Mouse (Mus musculus): Measurements from ENCODE around the gene Kif16b. TPM values are rescaled to one million over a fixed set of nuclear protein-coding genes. Genes with fewer than 3 reads are reported as not detected.

Kif16b gene
- total and polyA plus RNA-seq, 3 experiments = 10.7 to 32.0 (median 13.0) TPM

- Histone ChIP-seq H3K79me2 (ENCODE audit: control insufficient read depth, insufficient read depth, low read length, poor library complexity) (no peaks in the 10 kb centered on the region), H3K36me3 (ENCODE audit: control insufficient read depth in 1 of 2, insufficient read depth in 2 of 2, low read length in 2 of 2) (no peaks in the 10 kb centered on the region; a peak in 1 of 4 replicates), H3K4me3 (ENCODE audit: control insufficient read depth in 1 of 2, insufficient read depth in 1 of 2, low read depth in 2 of 2, low read length in 2 of 2) (no peak overlapping the region), H3K9ac (ENCODE audit: control insufficient read depth, low read depth, low read length, poor library complexity, severe bottlenecking) (no peak overlapping the region), H3K4me1 (ENCODE audit: control insufficient read depth in 1 of 2, insufficient read depth in 2 of 2, low read length in 2 of 2) (peaks cover 0 to 3% of the 10 kb centered on the region in 2 experiments; a peak in 1 of 4 replicates), H3K9me3 (replicated peaks; ENCODE audit: insufficient read depth, low read length) (no peaks in the 10 kb centered on the region), H3K27ac (ENCODE audit: control insufficient read depth, low read depth, low read length) (no peak overlapping the region), H3K27me3 (ENCODE audit: control insufficient read depth in 1 of 2, insufficient read depth in 2 of 2, low read length in 2 of 2) (no peaks in the 10 kb centered on the region)
- DNase-seq (ENCODE audit: low read depth, low spot score) = no peak
- no peak for TF ChIP-seq E2F4 (IDR thresholded peaks at IDR 0.05; ENCODE audit: borderline replicate concordance, low read depth, low read length)
- no peak for TF ChIP-seq EP300 (IDR thresholded peaks at IDR 0.05; ENCODE audit: low read depth in 1 of 2, low read length in 2 of 2)
- no peak for TF ChIP-seq SMC3 (IDR thresholded peaks at IDR 0.05; ENCODE audit: low read depth, low read length)
- no peak for TF ChIP-seq TAL1 (IDR thresholded peaks at IDR 0.05; ENCODE audit: low read length)
- TF ChIP-seq POLR2AphosphoS5 (IDR thresholded peaks at IDR 0.05; ENCODE audit: borderline replicate concordance, low read depth, low read length) = no peak
- no peak for TF ChIP-seq HCFC1 (IDR thresholded peaks at IDR 0.05; ENCODE audit: low read depth, low read length)
- no peak for TF ChIP-seq POLR2A (IDR thresholded peaks at IDR 0.05; ENCODE audit: control insufficient read depth in 1 of 2, insufficient read depth in 1 of 2, low read depth in 1 of 2, low read length in 2 of 2, poor library complexity in 1 of 2)
- no peak for TF ChIP-seq BHLHE40 (IDR thresholded peaks at IDR 0.05; ENCODE audit: borderline replicate concordance, low read depth, low read length)
- TF ChIP-seq MAZ (IDR thresholded peaks at IDR 0.05; ENCODE audit: low read depth, low read length) = no peak
- no peak for TF ChIP-seq TCF12 (IDR thresholded peaks at IDR 0.05; ENCODE audit: low read depth, low read length)
- TF ChIP-seq CHD1 (IDR thresholded peaks at IDR 0.05; ENCODE audit: low read depth, low read length) = no peak
Measured at GRCm38 (mm10) chr2:142769647-142770121, 131.6 kb downstream of the Kif16b start.

- Histone ChIP-seq H3K27ac (ENCODE audit: control insufficient read depth, low read depth, low read length) (no peak overlapping the region), H3K79me2 (ENCODE audit: control insufficient read depth, insufficient read depth, low read length, poor library complexity) (no peaks in the 10 kb centered on the region), H3K4me3 (ENCODE audit: control insufficient read depth in 1 of 2, insufficient read depth in 1 of 2, low read depth in 2 of 2, low read length in 2 of 2) (no peak overlapping the region), H3K4me1 (ENCODE audit: control insufficient read depth in 1 of 2, insufficient read depth in 2 of 2, low read length in 2 of 2) (peaks cover 0 to 11% of the 10 kb centered on the region in 2 experiments; a peak in 2 of 4 replicates), H3K9me3 (replicated peaks; ENCODE audit: insufficient read depth, low read length) (no peaks in the 10 kb centered on the region), H3K36me3 (ENCODE audit: control insufficient read depth in 1 of 2, insufficient read depth in 2 of 2, low read length in 2 of 2) (peaks cover 0 to 3% of the 10 kb centered on the region in 2 experiments; a peak in 1 of 4 replicates), H3K9ac (ENCODE audit: control insufficient read depth, low read depth, low read length, poor library complexity, severe bottlenecking) (no peak overlapping the region), H3K27me3 (ENCODE audit: control insufficient read depth in 1 of 2, insufficient read depth in 2 of 2, low read length in 2 of 2) (no peaks in the 10 kb centered on the region)
- peak; percentile 26 for DNase-seq (ENCODE audit: low read depth, low spot score)
- TF ChIP-seq ETS1 (IDR thresholded peaks at IDR 0.05; ENCODE audit: low read depth, low read length) (peak; percentile 41; the same call in 1 of the 2 replicates), GATA1 (IDR thresholded peaks at IDR 0.05; ENCODE audit: low read depth, low read length) (0 out of 2 replicates have a peak, but pooled peaks have one; percentile 26), RCOR1 (IDR thresholded peaks at IDR 0.05; ENCODE audit: low read depth, low read length) (no peak), ZC3H11A (IDR thresholded peaks at IDR 0.05; ENCODE audit: low read depth, low read length) (no peak)
Measured at GRCm38 (mm10) chr2:142764276-142764675, 137.1 kb downstream of the Kif16b start.
